In genomic region chr6:82715653-82716052, GRCm38 (mm10) we compare ENCODE assay signal across 13 mouse cellular contexts. TPM values are rescaled to one million over a fixed set of nuclear protein-coding genes. Genes with fewer than 3 reads are reported as not detected.
A peak's percentile ranks its signal among the peaks of the same experiment; 100 is the strongest.
DNase-seq lines count a peak whose midpoint lies in the region; ATAC-seq and TF ChIP-seq lines count a peak whose summit lies in the region.
"Had no signal": no experiment of that assay in that cellular context is flagged by ENCODE, and none has a peak within 500 bp of the region (broad histone marks: within the 10 kb centered on the region; RNA-seq: fewer than 3 reads in every experiment).

No protein-coding gene starts in this region.

- no peak overlapping the region for H3K9ac ChIP-seq in lung, embryonic 14.5 days
- H3K9ac ChIP-seq: liver, embryonic 15.5 days had no signal

- intact Hi-C loops in left cerebral cortex, postnatal 4 days (cut with DNase I), result no loop called here

- no peak for TF ChIP-seq CTCF in lung, embryonic 14.5 days (IDR thresholded peaks at IDR 0.05; ENCODE audit: low read depth)

- no peak for DNase-seq in lung, embryonic 14.5 days
- DNase-seq in lung, postnatal 36 days, result no peak
- DNase-seq in adipocyte (ENCODE audit: low spot score), result peak; percentile 50
- DNase-seq in left cerebral cortex, adult 11 months (ENCODE audit: low spot score), result no peak
- DNase-seq in left cerebral cortex, postnatal 4 days, result no peak
- DNase-seq in adrenal gland, adult 8-10 months, result no peak
- DNase-seq: cerebellum, adult 18-20 months; heart, postnatal 14 days; right cerebral cortex, adult 18-20 months had no signal

- 76% methylated on average over 3 of the region's 3 CpGs for WGBS in lung, embryonic 14.5 days
- 67% methylated on average over 3 of the region's 3 CpGs for WGBS in macrophage (ENCODE audit: missing documents)

- H3K9me3 ChIP-seq in lung, embryonic 14.5 days (ENCODE audit: low read depth, low read length), result no peaks in the 10 kb centered on the region
- H3K9me3 ChIP-seq: liver, embryonic 15.5 days had no signal

- no peak overlapping the region for H3K4me3 ChIP-seq in lung, embryonic 14.5 days (ENCODE audit: low read depth, low read length)
- H3K4me3 ChIP-seq in macrophage (ENCODE audit: inconsistent target), result no peak overlapping the region
- H3K4me3 ChIP-seq: liver, embryonic 15.5 days; megakaryocyte, embryonic 14.5 days had no signal

- no peaks in the 10 kb centered on the region for H3K27me3 ChIP-seq in lung, embryonic 14.5 days (ENCODE audit: insufficient read depth, low read length)
- H3K27me3 ChIP-seq: liver, embryonic 15.5 days had no signal

- H3K4me1 ChIP-seq in lung, embryonic 14.5 days (ENCODE audit: insufficient read depth), result no peaks in the 10 kb centered on the region
- H3K4me1 ChIP-seq: liver, embryonic 15.5 days had no signal

- H3K79me2 ChIP-seq in macrophage (ENCODE audit: inconsistent target), result no peaks in the 10 kb centered on the region

- no peaks in the 10 kb centered on the region for H3K36me3 ChIP-seq in lung, embryonic 14.5 days (ENCODE audit: insufficient read depth)
- no peaks in the 10 kb centered on the region for H3K36me3 ChIP-seq in macrophage (ENCODE audit: inconsistent target)
- H3K36me3 ChIP-seq: liver, embryonic 15.5 days had no signal

- H3K4me2 ChIP-seq in lung, embryonic 14.5 days, result no peak overlapping the region
- H3K4me2 ChIP-seq: liver, embryonic 15.5 days had no signal

- no peak for ATAC-seq in lung, embryonic 14.5 days (ENCODE audit: insufficient read depth)
- ATAC-seq: forebrain, embryonic 16.5 days had no signal

- peak overlapping the region; percentile 54; the same call in 1 of the 2 replicates for H3K27ac ChIP-seq in lung, embryonic 14.5 days (ENCODE audit: low read depth)
- peak overlapping the region; percentile 46 for H3K27ac ChIP-seq in macrophage
- H3K27ac ChIP-seq: liver, embryonic 15.5 days had no signal

RNA-seq across cellular contexts. Expression of gene Pole4, which starts 10.5 kb away (rescaled TPM):
- 116 and 119 TPM in 2 replicates for polyA plus RNA-seq in lung, embryonic 14.5 days (2014; fragmentation: Nextera tagmentation; extraction: Ambion mirVana)
- total RNA-seq in macrophage (2018; cell fraction: chromatin; rRNA removed), result 10 to 100 TPM in 16 of 26 experiments, 1 to 10 TPM in 10; 5.3 to 27.0 (median 13.8) TPM
- total RNA-seq in macrophage (2018; cell fraction: cytosol; rRNA removed), result 10 to 100 TPM; 21.5 to 40.6 (median 31.8) TPM
- 10 to 100 TPM in 24 of 26 experiments, 1 to 10 TPM in 2; 7.3 to 33.9 (median 18.5) TPM for total RNA-seq in macrophage (2018; cell fraction: nucleus; rRNA removed)
- polyA plus RNA-seq in macrophage (2018), result 16.2 to 67.4 TPM (median 29.8 TPM) in 3 replicates
- 10 to 100 TPM; 69.8 to 70.3 TPM for total RNA-seq in left cerebral cortex, postnatal 4 days (2021)
- 10 to 100 TPM; 27.4 to 40.4 (median 32.5) TPM for total RNA-seq in adrenal gland, adult 8-10 months (2022)

RNA-seq across cellular contexts. Expression of gene Hk2, which starts 58.6 kb away (rescaled TPM):
- polyA plus RNA-seq in lung, embryonic 14.5 days (2014; fragmentation: Nextera tagmentation; extraction: Ambion mirVana), result 22.4 and 23.5 TPM in 2 replicates
- 100 to 1,000 TPM in 7 of 26 experiments, 10 to 100 TPM in 19; 42.2 to 378 (median 62.1) TPM for total RNA-seq in macrophage (2018; cell fraction: chromatin; rRNA removed)
- total RNA-seq in macrophage (2018; cell fraction: cytosol; rRNA removed), result 100 to 1,000 TPM in 3 of 26 experiments, 10 to 100 TPM in 23; 39.8 to 206 (median 51.4) TPM
- total RNA-seq in macrophage (2018; cell fraction: nucleus; rRNA removed), result 100 to 1,000 TPM in 13 of 26 experiments, 10 to 100 TPM in 13; 58.2 to 290 (median 98.4) TPM
- polyA plus RNA-seq in macrophage (2018), result 23.2 to 59.3 TPM (median 33.1 TPM) in 3 replicates
- total RNA-seq in left cerebral cortex, postnatal 4 days (2021), result 1 to 10 TPM; 2.4 to 3.4 TPM
- total RNA-seq in adrenal gland, adult 8-10 months (2022), result 10 to 100 TPM; 16.3 to 73.4 (median 57.0) TPM
